Mouse (Mus musculus): ENCODE measurements around the gene Rnaset2a.
"Not testable (repeated sequence)": the region's sequence is repeated elsewhere in the genome, so short reads cannot be mapped to it uniquely, and the experiment has no call there.

GRCm38 (mm10) chr17:8130849-8131248, 17.0 kb downstream of the Rnaset2a start:
- not testable (repeated sequence) for TF ChIP-seq CTCF, POLR2A (IDR thresholded peaks at IDR 0.05; ENCODE audit: insufficient read depth, low read depth, low read length)

All from olfactory bulb, adult 2 months (tissue).